Mouse (Mus musculus): ENCODE results near the gene Wipi1. TPM values are rescaled to one million over a fixed set of nuclear protein-coding genes. Genes with fewer than 3 reads are reported as not detected.
"Not testable (repeated sequence)": the region's sequence is repeated elsewhere in the genome, so short reads cannot be mapped to it uniquely, and the experiment has no call there.

Gene Wipi1
- polyA plus RNA-seq (2016; fragmentation: Nextera tagmentation; extraction: Ambion mirVana), result 15.7 and 18.4 TPM in 2 replicates

DNA sequence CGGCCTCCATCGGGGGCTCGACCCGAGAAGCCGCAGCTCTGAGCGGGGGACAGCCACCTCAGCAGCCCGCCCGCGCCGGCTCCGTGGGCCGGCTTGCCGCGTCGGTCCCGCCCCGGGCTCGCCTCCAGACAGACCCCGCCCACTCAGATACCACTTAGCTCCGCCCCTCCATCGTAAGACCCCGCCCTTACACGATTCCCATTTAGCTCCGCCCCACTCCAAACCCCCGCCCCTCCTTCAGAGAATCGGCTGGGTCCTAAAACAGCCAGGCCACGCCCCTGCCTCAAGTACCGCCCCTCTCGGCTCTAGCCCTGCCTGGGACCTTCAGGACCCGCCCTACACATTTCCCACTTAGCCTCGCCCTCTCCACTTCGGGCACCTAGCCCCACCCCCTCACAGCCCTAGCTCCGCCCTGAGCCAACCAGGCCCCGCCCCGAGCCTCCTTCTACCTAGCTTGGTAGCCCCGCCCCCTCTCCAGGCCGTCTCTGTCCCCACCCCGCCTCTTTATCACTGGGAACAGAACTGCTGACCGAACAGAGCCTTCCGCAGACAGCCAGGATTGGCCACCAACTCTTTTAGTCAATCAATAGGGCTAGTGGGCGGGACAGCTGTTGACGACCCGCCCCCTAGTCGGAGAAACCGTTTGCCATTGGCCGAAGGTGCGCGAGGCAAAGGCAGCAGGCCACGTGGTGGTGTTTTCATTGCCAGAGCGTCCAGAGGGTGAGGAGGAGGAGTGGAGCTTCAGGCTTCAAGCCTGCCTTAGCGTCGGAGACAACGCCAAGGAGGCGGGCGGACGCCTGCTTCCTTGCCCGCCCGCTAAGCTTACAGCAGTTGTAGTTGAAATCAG lies at the start of gene Wipi1:
Gene Wipi1 (minus strand): TSS at position 665 of the 847 bp plus-strand sequence.
- Histone ChIP-seq H3K9me3 (no peaks in the 10 kb centered on the region), H3K27me3 (ENCODE audit: poor library complexity, severe bottlenecking) (0 out of 2 replicates have a peak, but pooled peaks cover 6% of the 10 kb centered on the region), H3K27ac (peak within 1 kb of the TSS; percentile 89), H3K4me1 (peaks cover 37% of the 10 kb centered on the region), H3K36me3 (replicated peaks) (no peaks in the 10 kb centered on the region), H3K4me3 (peak within 1 kb of the TSS; percentile 78)
- peak; percentile 98 for DNase-seq (ENCODE audit: extremely low spot score, low spot score)
- under 1% methylated on average over 58 of the region's 58 CpGs for WGBS

GRCm38 (mm10) chr11:109660526-109660925 lies 48.8 kb upstream of the Wipi1 start:
- H3K4me1 ChIP-seq; H3K27me3 ChIP-seq (ENCODE audit: poor library complexity, severe bottlenecking); H3K4me3 ChIP-seq; DNase-seq (ENCODE audit: extremely low spot score, low spot score); H3K9me3 ChIP-seq; H3K27ac ChIP-seq: not testable (repeated sequence)
- peaks cover 99% of the 10 kb centered on the region for H3K36me3 ChIP-seq (replicated peaks)
- 92% methylated on average over 8 of the region's 8 CpGs for WGBS

GRCm38 (mm10) chr11:109656232-109656631 lies 44.5 kb upstream of the Wipi1 start:
- H3K9me3 ChIP-seq, result no peaks in the 10 kb centered on the region
- H3K27me3 ChIP-seq (ENCODE audit: poor library complexity, severe bottlenecking), result no peaks in the 10 kb centered on the region
- H3K4me1 ChIP-seq, result peaks cover 25% of the 10 kb centered on the region
- no peak overlapping the region for H3K27ac ChIP-seq
- 92% methylated on average over 7 of the region's 7 CpGs for WGBS
- peaks cover 81% of the 10 kb centered on the region for H3K36me3 ChIP-seq (replicated peaks)
- no peak overlapping the region for H3K4me3 ChIP-seq
- no peak for DNase-seq (ENCODE audit: extremely low spot score, low spot score)

- no peak for DNase-seq (ENCODE audit: extremely low spot score, low spot score)
- Histone ChIP-seq H3K27me3 (ENCODE audit: poor library complexity, severe bottlenecking) (no peaks in the 10 kb centered on the region), H3K27ac (no peak overlapping the region), H3K4me1 (peaks cover 32% of the 10 kb centered on the region), H3K4me3 (no peak overlapping the region), H3K36me3 (replicated peaks) (peaks cover 65% of the 10 kb centered on the region), H3K9me3 (no peaks in the 10 kb centered on the region)
- WGBS, result 92% methylated on average over 6 of the region's 6 CpGs
These were observed 42.8 kb upstream of the Wipi1 start for GRCm38 (mm10) chr11:109654581-109654980.

DNA sequence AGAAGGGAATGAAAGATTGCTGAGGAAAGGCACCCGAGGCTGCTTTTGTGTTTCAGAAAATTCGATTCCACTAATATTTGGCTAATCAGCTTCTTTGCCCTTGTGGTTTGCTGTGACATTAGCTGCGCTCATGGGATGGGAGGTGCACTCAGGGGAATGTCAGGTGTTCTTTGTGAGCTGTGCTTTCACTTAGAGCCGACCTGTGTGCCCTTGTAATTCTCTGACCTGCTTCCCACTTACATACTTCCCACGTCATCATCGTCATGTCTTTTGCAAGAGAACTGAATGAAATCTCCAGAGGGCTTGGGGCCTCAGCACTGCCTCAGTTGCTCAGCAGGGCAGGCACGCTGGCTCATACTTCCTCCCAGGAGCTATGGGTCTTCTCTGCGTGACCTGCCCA lies 41.4 kb upstream of the Wipi1 start:
- H3K4me3 ChIP-seq, result peak overlapping the region; percentile 97; the same call in 1 of the 2 replicates
- no peaks in the 10 kb centered on the region for H3K27me3 ChIP-seq (ENCODE audit: poor library complexity, severe bottlenecking)
- no peak overlapping the region for H3K27ac ChIP-seq
- H3K4me1 ChIP-seq, result peaks cover 44% of the 10 kb centered on the region
- no peak for DNase-seq (ENCODE audit: extremely low spot score, low spot score)
- H3K36me3 ChIP-seq (replicated peaks), result peaks cover 51% of the 10 kb centered on the region
- 89% methylated on average over 8 of the region's 8 CpGs for WGBS
- no peaks in the 10 kb centered on the region for H3K9me3 ChIP-seq

DNA sequence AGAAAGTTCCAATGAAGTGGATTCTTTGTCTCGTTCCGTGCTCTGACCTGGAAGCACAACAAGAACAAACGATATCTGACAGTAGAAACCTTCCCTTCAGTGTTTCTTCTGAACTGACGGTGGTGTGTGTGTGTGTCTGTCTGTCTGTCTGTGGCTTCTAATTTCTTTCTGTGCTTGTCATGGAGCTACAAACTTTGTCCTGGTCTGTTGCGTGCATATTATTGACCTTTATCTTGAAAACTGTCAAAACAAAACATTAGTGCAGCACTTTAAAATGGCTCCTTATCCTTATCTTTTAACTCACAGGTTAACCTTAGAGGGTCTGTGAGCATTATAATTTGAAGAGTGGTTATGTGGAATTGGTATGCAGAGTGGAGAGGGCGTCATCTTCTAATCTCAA lies 40.7 kb upstream of the Wipi1 start:
- no peak for DNase-seq (ENCODE audit: extremely low spot score, low spot score)
- Histone ChIP-seq H3K27ac (no peak overlapping the region), H3K36me3 (replicated peaks) (peaks cover 44% of the 10 kb centered on the region), H3K4me1 (peaks cover 44% of the 10 kb centered on the region), H3K9me3 (no peaks in the 10 kb centered on the region), H3K27me3 (ENCODE audit: poor library complexity, severe bottlenecking) (no peaks in the 10 kb centered on the region), H3K4me3 (peak overlapping the region; percentile 97)
- WGBS, result 82% methylated on average over 6 of the region's 6 CpGs

- Histone ChIP-seq H3K9me3 (no peaks in the 10 kb centered on the region), H3K4me1 (peaks cover 44% of the 10 kb centered on the region), H3K27me3 (ENCODE audit: poor library complexity, severe bottlenecking) (no peaks in the 10 kb centered on the region), H3K27ac (peak overlapping the region; percentile 99), H3K36me3 (replicated peaks) (peaks cover 35% of the 10 kb centered on the region), H3K4me3 (peak overlapping the region; percentile 97)
- under 1% methylated on average over 21 of the region's 21 CpGs for WGBS
- DNase-seq (ENCODE audit: extremely low spot score, low spot score), result no peak
These were observed 39.8 kb upstream of the Wipi1 start for GRCm38 (mm10) chr11:109651566-109652024.

- peak overlapping the region; percentile 99 for H3K27ac ChIP-seq
- no peaks in the 10 kb centered on the region for H3K9me3 ChIP-seq
- peaks cover 29% of the 10 kb centered on the region for H3K36me3 ChIP-seq (replicated peaks)
- H3K4me3 ChIP-seq, result peak overlapping the region; percentile 97
- peak; percentile 91 for DNase-seq (ENCODE audit: extremely low spot score, low spot score)
- no peaks in the 10 kb centered on the region for H3K27me3 ChIP-seq (ENCODE audit: poor library complexity, severe bottlenecking)
- H3K4me1 ChIP-seq, result peaks cover 44% of the 10 kb centered on the region
- WGBS, result under 1% methylated on average over 81 of the region's 90 CpGs
These were observed 39.2 kb upstream of the Wipi1 start for GRCm38 (mm10) chr11:109650788-109651565.

GRCm38 (mm10) chr11:109649975-109650701 lies 38.4 kb upstream of the Wipi1 start:
- WGBS, result 2% methylated on average over 31 of the region's 31 CpGs
- Histone ChIP-seq H3K27me3 (ENCODE audit: poor library complexity, severe bottlenecking) (no peaks in the 10 kb centered on the region), H3K36me3 (replicated peaks) (peaks cover 21% of the 10 kb centered on the region)

GRCm38 (mm10) chr11:109649206-109649605 lies 37.4 kb upstream of the Wipi1 start, which contains the start of gene Prkar1a:
Gene Prkar1a, plus strand, starts transcription at chr11:109649405.
- WGBS, result 47% methylated on average over 8 of the region's 8 CpGs
- no peak for DNase-seq (ENCODE audit: extremely low spot score, low spot score)
- Histone ChIP-seq H3K27ac (peak within 1 kb of the TSS; percentile 99), H3K36me3 (replicated peaks) (peaks cover 11% of the 10 kb centered on the region), H3K4me1 (peaks cover 44% of the 10 kb centered on the region), H3K27me3 (ENCODE audit: poor library complexity, severe bottlenecking) (no peaks in the 10 kb centered on the region), H3K4me3 (peak within 1 kb of the TSS; percentile 97), H3K9me3 (no peaks in the 10 kb centered on the region)

More at GRCm38 (mm10) chr11:109649975-109650701, 38.4 kb upstream of the Wipi1 start:
- H3K4me1 ChIP-seq, result peaks cover 44% of the 10 kb centered on the region
- peak; percentile 68 for DNase-seq (ENCODE audit: extremely low spot score, low spot score)
- H3K4me3 ChIP-seq, result peak overlapping the region; percentile 97
- peak overlapping the region; percentile 99 for H3K27ac ChIP-seq
- no peaks in the 10 kb centered on the region for H3K9me3 ChIP-seq

GRCm38 (mm10) chr11:109648510-109648909 lies 36.7 kb upstream of the Wipi1 start:
- DNase-seq (ENCODE audit: extremely low spot score, low spot score), result no peak

More at GRCm38 (mm10) chr11:109648510-109648909, 36.7 kb upstream of the Wipi1 start:
- Histone ChIP-seq H3K4me1 (peaks cover 40% of the 10 kb centered on the region), H3K4me3 (no peak overlapping the region), H3K36me3 (replicated peaks) (peaks cover 5% of the 10 kb centered on the region), H3K9me3 (no peaks in the 10 kb centered on the region), H3K27ac (no peak overlapping the region), H3K27me3 (ENCODE audit: poor library complexity, severe bottlenecking) (no peaks in the 10 kb centered on the region)
- 66% methylated on average over 7 of the region's 7 CpGs for WGBS

All from forebrain, embryonic 10.5 days (tissue).